Comparison of ENCODE assay signal across 8 mouse cellular contexts in the genomic region with DNA sequence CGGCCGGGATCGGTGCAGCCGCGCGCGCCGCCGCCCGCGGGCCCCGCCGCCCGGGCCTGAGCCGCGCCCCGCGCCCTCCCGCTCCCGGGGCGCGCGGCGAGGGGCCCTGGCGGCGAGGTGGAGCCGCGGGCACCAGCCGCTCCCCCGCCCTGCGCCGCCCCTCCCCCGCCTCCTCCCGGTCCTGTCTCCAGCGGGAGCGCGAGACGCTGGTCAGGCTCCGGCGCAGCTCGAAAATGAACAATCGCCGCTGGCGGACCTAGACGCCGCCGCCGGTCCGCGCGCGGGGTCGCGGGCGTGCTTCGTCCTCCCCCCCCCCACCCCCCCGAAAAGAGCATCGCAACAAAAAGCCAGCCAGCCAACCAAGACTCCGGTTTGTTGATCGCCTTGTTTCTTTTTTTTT. TPM values are rescaled to one million over a fixed set of nuclear protein-coding genes. Genes with fewer than 3 reads are reported as not detected.
DNase-seq lines count a peak whose midpoint lies in the region; ATAC-seq and TF ChIP-seq lines count a peak whose summit lies in the region.

No protein-coding gene starts in this region.

- TF ChIP-seq CTCF in lung, embryonic 14.5 days (IDR thresholded peaks at IDR 0.05; ENCODE audit: low read depth), result no peak
- no peak for TF ChIP-seq CTCF in olfactory bulb, adult 2 months (IDR thresholded peaks at IDR 0.05; ENCODE audit: insufficient read depth, low read depth, low read length)

- H3K4me2 ChIP-seq in lung, embryonic 14.5 days, result peak overlapping the region; percentile 91

- H3K9ac ChIP-seq in lung, embryonic 14.5 days, result peak overlapping the region; percentile 13; the same call in 1 of the 2 replicates

- peak overlapping the region; percentile 43 for H3K4me3 ChIP-seq in lung, embryonic 14.5 days (ENCODE audit: low read depth, low read length)
- H3K4me3 ChIP-seq in forebrain, embryonic 10.5 days, result peak overlapping the region; percentile 62
- peak overlapping the region; percentile 59 for H3K4me3 ChIP-seq in limb, embryonic 10.5 days
- peak overlapping the region; percentile 97 for H3K4me3 ChIP-seq in olfactory bulb, adult 2 months (ENCODE audit: insufficient read depth, low read depth, low read length)

- H3K36me3 ChIP-seq in lung, embryonic 14.5 days (ENCODE audit: insufficient read depth), result no peaks in the 10 kb centered on the region
- no peaks in the 10 kb centered on the region for H3K36me3 ChIP-seq in forebrain, embryonic 10.5 days (replicated peaks)
- H3K36me3 ChIP-seq in limb, embryonic 10.5 days, result no peaks in the 10 kb centered on the region

- no peak for ATAC-seq in lung, embryonic 14.5 days (ENCODE audit: insufficient read depth)
- ATAC-seq in activated CD4-positive, CD25-positive, alpha-beta regulatory T cell, adult 4 months, result no peak

- no peak for TF ChIP-seq POLR2A in olfactory bulb, adult 2 months (IDR thresholded peaks at IDR 0.05; ENCODE audit: insufficient read depth, low read depth, low read length)

- H3K9me3 ChIP-seq in lung, embryonic 14.5 days (ENCODE audit: low read depth, low read length), result no peaks in the 10 kb centered on the region; the same call in 1 of the 2 replicates
- H3K9me3 ChIP-seq in forebrain, embryonic 10.5 days, result peaks cover 8% of the 10 kb centered on the region
- H3K9me3 ChIP-seq in limb, embryonic 10.5 days (replicated peaks), result no peaks in the 10 kb centered on the region

- DNase-seq in lung, embryonic 14.5 days, result peak; percentile 39
- no peak for DNase-seq in lung, adult 18-20 months
- peak; percentile 29 for DNase-seq in forebrain, embryonic 10.5 days (ENCODE audit: extremely low spot score, low spot score)
- peak; percentile 53 for DNase-seq in limb, embryonic 10.5 days (ENCODE audit: low spot score)
- DNase-seq in urinary bladder, adult 2 months (ENCODE audit: low spot score), result no peak
- DNase-seq in heart, adult 11 months, result no peak

- no peaks in the 10 kb centered on the region for H3K4me1 ChIP-seq in lung, embryonic 14.5 days (ENCODE audit: insufficient read depth)
- H3K4me1 ChIP-seq in forebrain, embryonic 10.5 days, result peaks cover 27% of the 10 kb centered on the region
- peaks cover 19% of the 10 kb centered on the region for H3K4me1 ChIP-seq in limb, embryonic 10.5 days
- peaks cover 28% of the 10 kb centered on the region for H3K4me1 ChIP-seq in olfactory bulb, adult 2 months (ENCODE audit: control insufficient read depth, insufficient read depth, low read length)

- under 1% methylated on average over 42 of the region's 60 CpGs for WGBS in lung, embryonic 14.5 days
- 9% methylated on average over 60 of the region's 60 CpGs for WGBS in forebrain, embryonic 10.5 days
- WGBS in limb, embryonic 10.5 days, result 12% methylated on average over 60 of the region's 60 CpGs
- WGBS in olfactory bulb, adult 2 months, result 14% methylated on average over 59 of the region's 60 CpGs

- H3K27ac ChIP-seq in lung, embryonic 14.5 days (ENCODE audit: low read depth), result no peak overlapping the region
- H3K27ac ChIP-seq in forebrain, embryonic 10.5 days, result peak overlapping the region; percentile 60; the same call in 1 of the 2 replicates
- no peak overlapping the region for H3K27ac ChIP-seq in limb, embryonic 10.5 days
- H3K27ac ChIP-seq in olfactory bulb, adult 2 months (ENCODE audit: insufficient read depth, low read depth, low read length), result peak overlapping the region; percentile 93; the same call in 1 of the 2 replicates

- H3K27me3 ChIP-seq in lung, embryonic 14.5 days (ENCODE audit: insufficient read depth, low read length), result peaks cover 54% of the 10 kb centered on the region
- H3K27me3 ChIP-seq in forebrain, embryonic 10.5 days (ENCODE audit: poor library complexity, severe bottlenecking), result peaks cover 73% of the 10 kb centered on the region
- H3K27me3 ChIP-seq in limb, embryonic 10.5 days (ENCODE audit: low read depth, poor library complexity, severe bottlenecking), result peaks cover 83% of the 10 kb centered on the region

RNA-seq across cellular contexts. Expression of a gene that starts 0.7 kb away (rescaled TPM):
- polyA plus RNA-seq in lung, embryonic 14.5 days (2014; fragmentation: Nextera tagmentation; extraction: Ambion mirVana), result 0.22 and 0.42 TPM in 2 replicates
- 5.6 and 7.7 TPM in 2 replicates for polyA plus RNA-seq in forebrain, embryonic 10.5 days (2016; fragmentation: Nextera tagmentation; extraction: Ambion mirVana)
- polyA plus RNA-seq in limb, embryonic 10.5 days (2016; fragmentation: Nextera tagmentation; extraction: Ambion mirVana), result 0.65 and 0.69 TPM in 2 replicates
- polyA plus RNA-seq in olfactory bulb, adult 2 months (2012; ENCODE audit: insufficient read depth, insufficient read length, low replicate concordance, missing spikeins), result 104 TPM in 1 of 2 replicates, not detected in the other
- polyA plus RNA-seq in urinary bladder, adult 2 months (2012; rRNA removed), result 0.03 and 0.08 TPM in 2 replicates
- polyA plus RNA-seq in activated CD4-positive, CD25-positive, alpha-beta regulatory T cell, adult 4 months (2017; shearing (Covaris generic)), result under 1 TPM in 1 of 2 experiments, not detected in 1; 0.12 TPM

Comparison
In these comparisons a context has a peak if more than half of its experiments do, and no peak if none do; other contexts are left out.
1. DNase-seq: peak in lung, embryonic 14.5 days (single experiment), forebrain, embryonic 10.5 days (single experiment) and limb, embryonic 10.5 days (single experiment); none in lung, adult 18-20 months (0 of 2), urinary bladder, adult 2 months (single experiment) and heart, adult 11 months (single experiment).
2. H3K27ac ChIP-seq: peak in forebrain, embryonic 10.5 days (single experiment) and olfactory bulb, adult 2 months (single experiment); none in lung, embryonic 14.5 days (single experiment) and limb, embryonic 10.5 days (single experiment).
3. H3K4me3 ChIP-seq: peak in every context shown above with its lines; median percentile 97 in olfactory bulb, adult 2 months; 62 in forebrain, embryonic 10.5 days; 59 in limb, embryonic 10.5 days; 43 in lung, embryonic 14.5 days.
4. RNA of a gene that starts 0.7 kb away (polyA plus RNA-seq): 104 TPM in olfactory bulb, adult 2 months; 5.6 to 7.7 TPM in forebrain, embryonic 10.5 days, 0.65 to 0.69 TPM in limb, embryonic 10.5 days, 0.22 to 0.42 TPM in lung, embryonic 14.5 days, 0.12 TPM in activated CD4-positive, CD25-positive, alpha-beta regulatory T cell, adult 4 months and 0.03 to 0.08 TPM in urinary bladder, adult 2 months; every median in the first group is over 10 times any median in the second.